Mouse (Mus musculus) embryonic facial prominence, embryonic 14.5 days (tissue): Measurements from ENCODE around the gene H13. TPM values are rescaled to one million over a fixed set of nuclear protein-coding genes. Genes with fewer than 3 reads are reported as not detected.

Source experiments
- ATAC-seq: fragments of 200-750 bp; cut with Nextera tagmentation; 2 replicates; pipeline ENCODE4 v1.8.0; 2017; ENCODE audit warnings: low read depth, moderate number of reproducible peaks, moderate TSS enrichment
- DNase-seq: peaks from one replicate; pipeline ENCODE4 v3.0.0-alpha.2; 2015; ENCODE audit warnings: low spot score
- H3K27ac ChIP-seq: fragments of 300-500 bp; sonication (generic); replicated peaks from 2 replicates; pipeline ENCODE4 v1.5.1; 2014; ENCODE audit warnings: low read depth, mild to moderate bottlenecking, low read length, moderate library complexity
- H3K27me3 ChIP-seq: fragments of 300-500 bp; sonication (generic); replicated peaks from 2 replicates; pipeline ENCODE4 v1.6.1; 2014; ENCODE audit warnings: low read length; ENCODE audit not compliant: control insufficient read depth, insufficient read depth
- H3K36me3 ChIP-seq: fragments of 300-500 bp; sonication (generic); 2 replicates; pipeline ENCODE4 v1.6.1; 2014; ENCODE audit warnings: low read length, mixed read lengths; ENCODE audit not compliant: control insufficient read depth, insufficient read depth
- H3K4me1 ChIP-seq: fragments of 300-500 bp; sonication (generic); 2 replicates; pipeline ENCODE4 v1.6.1; 2014; ENCODE audit warnings: antibody characterized with exemption, low read length; ENCODE audit not compliant: control insufficient read depth, insufficient read depth
- H3K4me2 ChIP-seq: fragments of 300-500 bp; sonication (generic); 2 replicates; pipeline ENCODE4 v1.6.1; 2014; ENCODE audit warnings: low read depth, mild to moderate bottlenecking, low read length, moderate library complexity, mixed read lengths
- H3K4me3 ChIP-seq: fragments of 300-500 bp; sonication (generic); 2 replicates; pipeline ENCODE4 v1.5.1; 2014; ENCODE audit warnings: low read depth, mild to moderate bottlenecking, low read length
- H3K9ac ChIP-seq: fragments of 300-500 bp; sonication (generic); 2 replicates; pipeline ENCODE4 v1.6.1; 2014; ENCODE audit warnings: low read depth, mild to moderate bottlenecking, low read length, moderate library complexity, mixed read lengths
- H3K9me3 ChIP-seq: fragments of 300-500 bp; sonication (generic); 2 replicates; pipeline ENCODE4 v1.6.1; 2016; ENCODE audit warnings: low read length; ENCODE audit not compliant: control insufficient read depth
- WGBS: fragments of 180-500 bp; shearing (Covaris S2); extraction: QIAGEN DNeasy Blood & Tissue Kit; methylation state at CpG from one replicate; pipeline ENCODE4 v1.1.7; 2014; 5-methylcytosine and 5-hydroxymethylcytosine counted together
- polyA plus RNA-seq: library from polyadenylated mRNA; unstranded; fragments of >200 nt; fragmentation: Nextera tagmentation; extraction: Ambion mirVana; gene quantifications from 2 replicates; pipeline ENCODE4 v1.2.1, GENCODE M21; 2014

H13 gene
- polyA plus RNA-seq, 1 experiment from 2014 or later = 122 TPM

GRCm38 (mm10) chr2:152670983-152671641, 1.9 kb downstream of the H13 start:
- ATAC-seq (no peak), DNase-seq (no peak)
- Histone ChIP-seq H3K4me1 (peaks cover 18% of the 10 kb centered on the region), H3K4me3 (peak overlapping the region; percentile 99), H3K9ac (peak overlapping the region; percentile 99), H3K27me3 (no peaks in the 10 kb centered on the region), H3K36me3 (peaks cover 42% of the 10 kb centered on the region; the same call in 1 of the 2 replicates), H3K27ac (peak overlapping the region; percentile 99), H3K9me3 (no peaks in the 10 kb centered on the region), H3K4me2 (peak overlapping the region; percentile 80)
- WGBS = 49% methylated on average over 9 of the region's 9 CpGs

- H3K4me1 ChIP-seq = peaks cover 18% of the 10 kb centered on the region
- peak overlapping the region; percentile 99 for H3K9ac ChIP-seq
- H3K36me3 ChIP-seq = peaks cover 47% of the 10 kb centered on the region
- H3K9me3 ChIP-seq = no peaks in the 10 kb centered on the region
- ATAC-seq (peak; percentile 39), DNase-seq (peak; percentile 60)
- H3K4me2 ChIP-seq = peak overlapping the region; percentile 80
- 27% methylated on average over 5 of the region's 5 CpGs for WGBS
- peak overlapping the region; percentile 99 for H3K4me3 ChIP-seq
- no peaks in the 10 kb centered on the region for H3K27me3 ChIP-seq
- no peak overlapping the region for H3K27ac ChIP-seq
Observed at GRCm38 (mm10) chr2:152671642-152671999, 2.4 kb downstream of the H13 start.

- Histone ChIP-seq H3K36me3 (peaks cover 52% of the 10 kb centered on the region), H3K4me3 (peak overlapping the region; percentile 99), H3K4me1 (peaks cover 18% of the 10 kb centered on the region), H3K9me3 (no peaks in the 10 kb centered on the region), H3K27me3 (no peaks in the 10 kb centered on the region), H3K4me2 (peak overlapping the region; percentile 80), H3K9ac (peak overlapping the region; percentile 99), H3K27ac (no peak overlapping the region)
- ATAC-seq = no peak
- 74% methylated on average over 12 of the region's 12 CpGs for WGBS
- DNase-seq = no peak
Observed at GRCm38 (mm10) chr2:152672166-152672565, 2.9 kb downstream of the H13 start.

GRCm38 (mm10) chr2:152674148-152674547, 4.9 kb downstream of the H13 start:
- Histone ChIP-seq H3K9ac (peak overlapping the region; percentile 22; the same call in 1 of the 2 replicates), H3K9me3 (no peaks in the 10 kb centered on the region), H3K27me3 (no peaks in the 10 kb centered on the region), H3K4me2 (no peak overlapping the region), H3K4me3 (no peak overlapping the region), H3K27ac (no peak overlapping the region), H3K36me3 (peaks cover 70% of the 10 kb centered on the region), H3K4me1 (peaks cover 18% of the 10 kb centered on the region)
- 80% methylated on average over 11 of the region's 11 CpGs for WGBS
- no peak for ATAC-seq
- DNase-seq = no peak

GRCm38 (mm10) chr2:152675252-152675791, 6.1 kb downstream of the H13 start:
- Histone ChIP-seq H3K4me1 (peaks cover 18% of the 10 kb centered on the region), H3K9ac (no peak overlapping the region), H3K36me3 (peaks cover 82% of the 10 kb centered on the region), H3K27me3 (no peaks in the 10 kb centered on the region), H3K27ac (0 out of 2 replicates have a peak overlapping the region, but pooled peaks have one; percentile 8), H3K9me3 (no peaks in the 10 kb centered on the region), H3K4me3 (no peak overlapping the region), H3K4me2 (no peak overlapping the region)
- DNase-seq (peak; percentile 43), ATAC-seq (peak; percentile 44; the same call in 1 of the 2 replicates)
- 65% methylated on average over 13 of the region's 13 CpGs for WGBS

- Histone ChIP-seq H3K4me2 (no peak overlapping the region), H3K9me3 (no peaks in the 10 kb centered on the region), H3K27ac (no peak overlapping the region), H3K36me3 (peaks cover 94% of the 10 kb centered on the region), H3K4me1 (no peaks in the 10 kb centered on the region; the same call in 1 of the 2 replicates), H3K4me3 (no peak overlapping the region), H3K9ac (no peak overlapping the region), H3K27me3 (no peaks in the 10 kb centered on the region)
- 51% methylated on average over 3 of the region's 3 CpGs for WGBS
- ATAC-seq (no peak), DNase-seq (peak; percentile 83)
Observed at GRCm38 (mm10) chr2:152678302-152678701, 9.0 kb downstream of the H13 start.

GRCm38 (mm10) chr2:152678925-152679324, 9.7 kb downstream of the H13 start:
- no peak overlapping the region for H3K4me2 ChIP-seq
- WGBS = 87% methylated on average over 5 of the region's 5 CpGs

GRCm38 (mm10) chr2:152679701-152680355, 10.6 kb downstream of the H13 start:
- Histone ChIP-seq H3K9ac (no peak overlapping the region), H3K27me3 (no peaks in the 10 kb centered on the region), H3K27ac (no peak overlapping the region), H3K4me2 (no peak overlapping the region), H3K4me3 (no peak overlapping the region), H3K4me1 (no peaks in the 10 kb centered on the region), H3K9me3 (no peaks in the 10 kb centered on the region), H3K36me3 (peaks cover 98% of the 10 kb centered on the region)
- no peak for DNase-seq
- whole genome bisulfite sequencing = 84% methylated on average over 8 of the region's 8 CpGs
- ATAC-seq = no peak

More at GRCm38 (mm10) chr2:152678925-152679324, 9.7 kb downstream of the H13 start:
- no peak for DNase-seq
- no peaks in the 10 kb centered on the region; the same call in 1 of the 2 replicates for H3K4me1 ChIP-seq
- H3K4me3 ChIP-seq = no peak overlapping the region
- H3K27ac ChIP-seq = no peak overlapping the region
- H3K27me3 ChIP-seq = no peaks in the 10 kb centered on the region
- H3K36me3 ChIP-seq = peaks cover 98% of the 10 kb centered on the region
- H3K9me3 ChIP-seq = no peaks in the 10 kb centered on the region
- no peak overlapping the region for H3K9ac ChIP-seq
- no peak for ATAC-seq
